ENCODE assay signal across 8 mouse cellular contexts in the genomic region with DNA sequence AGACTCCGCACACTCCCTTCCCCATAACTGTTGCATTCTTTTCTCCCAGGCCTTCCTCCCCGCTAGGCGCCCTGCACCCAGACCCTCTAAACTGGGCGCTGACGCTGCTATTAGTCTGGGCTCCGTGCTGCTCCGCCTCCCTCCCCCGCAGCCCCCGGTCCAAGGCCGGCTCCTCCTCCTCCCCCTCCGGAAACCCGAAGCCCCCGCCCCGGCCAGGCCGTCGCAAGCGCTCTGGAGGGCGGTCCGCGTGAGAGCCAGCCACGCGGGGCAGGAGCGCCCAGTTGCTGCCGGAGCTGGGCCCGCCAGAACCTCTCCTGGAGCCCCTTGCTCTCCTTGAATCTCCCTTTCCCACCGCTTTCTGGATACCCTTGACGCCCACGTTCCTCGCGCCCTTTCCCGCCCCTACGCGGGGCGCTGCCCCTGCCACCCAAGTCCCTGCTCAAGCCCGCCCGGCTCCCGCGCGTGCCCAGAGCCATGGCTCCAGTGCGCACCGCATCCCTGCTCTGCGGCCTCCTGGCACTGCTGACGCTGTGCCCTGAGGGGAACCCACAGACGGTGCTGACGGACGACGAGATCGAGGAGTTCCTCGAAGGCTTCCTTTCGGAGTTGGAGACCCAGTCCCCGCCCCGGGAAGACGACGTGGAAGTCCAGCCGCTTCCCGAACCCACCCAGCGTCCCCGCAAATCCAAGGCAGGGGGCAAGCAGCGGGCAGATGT. TPM values are rescaled to one million over a fixed set of nuclear protein-coding genes. Genes with fewer than 3 reads are reported as not detected.
DNase-seq lines count a peak whose midpoint lies in the region; ATAC-seq lines count a peak whose summit lies in the region.

A gene (plus strand): TSS at position 270 of the 716 bp plus-strand sequence.

- H3K4me3 ChIP-seq in embryonic facial prominence, embryonic 12.5 days = peak within 1 kb of the TSS; percentile 46
- H3K4me3 ChIP-seq in heart, embryonic 12.5 days = peak within 1 kb of the TSS; percentile 53
- H3K4me3 ChIP-seq in kidney, embryonic 14.5 days (ENCODE audit: low read length) = peak within 1 kb of the TSS; percentile 36

- H3K4me1 ChIP-seq in embryonic facial prominence, embryonic 12.5 days = peaks cover 21% of the 10 kb centered on the region
- H3K4me1 ChIP-seq in heart, embryonic 12.5 days (replicated peaks) = peaks cover 28% of the 10 kb centered on the region
- peaks cover 18% of the 10 kb centered on the region for H3K4me1 ChIP-seq in kidney, embryonic 14.5 days (ENCODE audit: control insufficient read depth, insufficient read depth, low read length)

- H3K36me3 ChIP-seq in embryonic facial prominence, embryonic 12.5 days = 0 out of 2 replicates have a peak, but pooled peaks cover 6% of the 10 kb centered on the region
- peaks cover 15% of the 10 kb centered on the region for H3K36me3 ChIP-seq in heart, embryonic 12.5 days
- H3K36me3 ChIP-seq in kidney, embryonic 14.5 days (ENCODE audit: control insufficient read depth, insufficient read depth, low read length) = peaks cover 4% of the 10 kb centered on the region; the same call in 1 of the 2 replicates

- ATAC-seq in embryonic facial prominence, embryonic 12.5 days (ENCODE audit: insufficient number of reproducible peaks, insufficient read depth, low FRiP score, low TSS enrichment) = 0 out of 2 replicates have a peak, but pooled peaks have one; percentile 58
- peak; percentile 64 for ATAC-seq in heart, embryonic 12.5 days (ENCODE audit: insufficient number of reproducible peaks, low FRiP score)
- peak; percentile 74 for ATAC-seq in kidney, embryonic 14.5 days (ENCODE audit: low FRiP score, low TSS enrichment)
- no peak for ATAC-seq in frontal cortex, adult (ENCODE audit: low TSS enrichment)

- H3K9me3 ChIP-seq in embryonic facial prominence, embryonic 12.5 days = no peaks in the 10 kb centered on the region
- peaks cover 4% of the 10 kb centered on the region; the same call in 1 of the 2 replicates for H3K9me3 ChIP-seq in heart, embryonic 12.5 days (replicated peaks)
- no peaks in the 10 kb centered on the region for H3K9me3 ChIP-seq in kidney, embryonic 14.5 days (ENCODE audit: control insufficient read depth, low read length)

- H3K27ac ChIP-seq in embryonic facial prominence, embryonic 12.5 days = no peak within 1 kb of the TSS
- no peak within 1 kb of the TSS for H3K27ac ChIP-seq in heart, embryonic 12.5 days (ENCODE audit: poor library complexity, severe bottlenecking)
- H3K27ac ChIP-seq in kidney, embryonic 14.5 days (ENCODE audit: low read depth, low read length) = peak within 1 kb of the TSS; percentile 26; the same call in 1 of the 2 replicates

- no peak for DNase-seq in layer of hippocampus, adult 8-10 months (ENCODE audit: low spot score in 2 of 2)
- DNase-seq in layer of hippocampus, adult 9-11 months = no peak
- peak; percentile 42 to 55 for DNase-seq in lung, adult 18-20 months
- peak; percentile 62 for DNase-seq in ovary, postnatal 14 days (ENCODE audit: low spot score)

- peak within 1 kb of the TSS; percentile 76 for H3K4me2 ChIP-seq in embryonic facial prominence, embryonic 12.5 days (replicated peaks)
- H3K4me2 ChIP-seq in heart, embryonic 12.5 days = peak within 1 kb of the TSS; percentile 86
- H3K4me2 ChIP-seq in kidney, embryonic 14.5 days (replicated peaks; ENCODE audit: low read depth, low read length) = peak within 1 kb of the TSS; percentile 69

- H3K27me3 ChIP-seq in embryonic facial prominence, embryonic 12.5 days = peaks cover 22% of the 10 kb centered on the region
- H3K27me3 ChIP-seq in heart, embryonic 12.5 days (replicated peaks) = peaks cover 8% of the 10 kb centered on the region; the same call in 1 of the 2 replicates
- H3K27me3 ChIP-seq in kidney, embryonic 14.5 days (ENCODE audit: control insufficient read depth, insufficient read depth, low read length) = no peaks in the 10 kb centered on the region

- peak within 1 kb of the TSS; percentile 58 for H3K9ac ChIP-seq in embryonic facial prominence, embryonic 12.5 days
- peak within 1 kb of the TSS; percentile 69 for H3K9ac ChIP-seq in heart, embryonic 12.5 days
- peak within 1 kb of the TSS; percentile 58 for H3K9ac ChIP-seq in kidney, embryonic 14.5 days (ENCODE audit: low read depth, low read length)

- WGBS in embryonic facial prominence, embryonic 12.5 days = 3% methylated on average over 58 of the region's 59 CpGs
- WGBS in heart, embryonic 12.5 days = 1% methylated on average over 59 of the region's 59 CpGs
- WGBS in kidney, embryonic 14.5 days = 1% methylated on average over 59 of the region's 59 CpGs

RNA-seq across cellular contexts. Expression of the gene that starts here (rescaled TPM):
- 10 to 100 TPM; 12.3 to 25.9 (median 19.4) TPM for total RNA-seq in layer of hippocampus, adult 8-10 months (2022)
- polyA plus RNA-seq in embryonic facial prominence, embryonic 12.5 days (2016; fragmentation: Nextera tagmentation; extraction: Ambion mirVana) = 28.5 and 29.1 TPM in 2 replicates
- polyA plus RNA-seq in heart, embryonic 12.5 days (2016; fragmentation: Nextera tagmentation; extraction: Ambion mirVana) = 31.8 and 34.7 TPM in 2 replicates
- 16.7 and 30.7 TPM in 2 replicates for polyA plus RNA-seq in kidney, embryonic 14.5 days (2014; fragmentation: Nextera tagmentation; extraction: Ambion mirVana)

Comparison
In these comparisons a context has a peak if more than half of its experiments do, and no peak if none do; other contexts are left out.
1. DNase-seq: peak in lung, adult 18-20 months (2 of 2) and ovary, postnatal 14 days (single experiment); none in layer of hippocampus, adult 8-10 months (0 of 2) and layer of hippocampus, adult 9-11 months (single experiment).
2. Peak in every context shown above with its lines, with median percentiles within 50 percentile points of each other: H3K4me2 ChIP-seq, H3K4me3 ChIP-seq and H3K9ac ChIP-seq.